Mouse (Mus musculus): ENCODE data around the gene Plekhh1. TPM values are rescaled to one million over a fixed set of nuclear protein-coding genes. Genes with fewer than 3 reads are reported as not detected.

Gene Plekhh1
- total and polyA plus RNA-seq, 3 experiments: 0.35 to 2.3 TPM; not detected in 1

GRCm38 (mm10) chr12:79046171-79046570 lies 17.2 kb downstream of the Plekhh1 start:
- H3K36me3 ChIP-seq (ENCODE audit: control insufficient read depth in 1 of 2, insufficient read depth in 2 of 2, low read length in 2 of 2): peaks cover 0 to 4% of the 10 kb centered on the region in 2 experiments; a peak in 2 of 4 replicates
- no peaks in the 10 kb centered on the region for H3K79me2 ChIP-seq (ENCODE audit: control insufficient read depth, insufficient read depth, low read length, poor library complexity)
- no peak for DNase-seq (ENCODE audit: low read depth, low spot score)
- TF ChIP-seq MEF2A (IDR thresholded peaks at IDR 0.05; ENCODE audit: extremely low read depth, insufficient replicate concordance, low read depth, low read length, poor library complexity, severe bottlenecking): no peak
- TF ChIP-seq MYB (IDR thresholded peaks at IDR 0.05; ENCODE audit: low read depth, low read length): no peak
- TF ChIP-seq MXI1 (IDR thresholded peaks at IDR 0.05; ENCODE audit: low read depth, low read length): no peak
- TF ChIP-seq TCF12 (IDR thresholded peaks at IDR 0.05; ENCODE audit: low read depth, low read length): no peak
- no peak for TF ChIP-seq NRF1 (IDR thresholded peaks at IDR 0.05; ENCODE audit: insufficient read depth, low read depth, low read length, poor library complexity, severe bottlenecking)
- TF ChIP-seq RAD21 (IDR thresholded peaks at IDR 0.05; ENCODE audit: low read depth, low read length): no peak
- TF ChIP-seq ETS1 (IDR thresholded peaks at IDR 0.05; ENCODE audit: low read depth, low read length): no peak
- TF ChIP-seq SIN3A (IDR thresholded peaks at IDR 0.05; ENCODE audit: low read length): no peak
- H3K9me3 ChIP-seq (replicated peaks; ENCODE audit: insufficient read depth, low read length): no peaks in the 10 kb centered on the region
- H3K27ac ChIP-seq (ENCODE audit: control insufficient read depth, low read depth, low read length): no peak overlapping the region
- H3K9ac ChIP-seq (ENCODE audit: control insufficient read depth, low read depth, low read length, poor library complexity, severe bottlenecking): no peak overlapping the region
- H3K4me1 ChIP-seq (ENCODE audit: control insufficient read depth in 1 of 2, insufficient read depth in 2 of 2, low read length in 2 of 2): peaks cover 3 to 12% of the 10 kb centered on the region in 2 experiments
- no peaks in the 10 kb centered on the region for H3K27me3 ChIP-seq (ENCODE audit: control insufficient read depth in 1 of 2, insufficient read depth in 2 of 2, low read length in 2 of 2)
- H3K4me3 ChIP-seq (ENCODE audit: control insufficient read depth in 1 of 2, insufficient read depth in 1 of 2, low read depth in 2 of 2, low read length in 2 of 2): no peak overlapping the region

- H3K27ac ChIP-seq (ENCODE audit: control insufficient read depth, low read depth, low read length): no peak overlapping the region
- no peak for DNase-seq (ENCODE audit: low read depth, low spot score)
- H3K36me3 ChIP-seq (ENCODE audit: control insufficient read depth in 1 of 2, insufficient read depth in 2 of 2, low read length in 2 of 2): peaks cover 0 to 2% of the 10 kb centered on the region in 2 experiments; a peak in 1 of 4 replicates
- peaks cover 0 to 4% of the 10 kb centered on the region in 2 experiments; a peak in 3 of 4 replicates for H3K4me1 ChIP-seq (ENCODE audit: control insufficient read depth in 1 of 2, insufficient read depth in 2 of 2, low read length in 2 of 2)
- TF ChIP-seq MYB (IDR thresholded peaks at IDR 0.05; ENCODE audit: low read depth, low read length) (no peak), TCF12 (IDR thresholded peaks at IDR 0.05; ENCODE audit: low read depth, low read length) (no peak), ZKSCAN1 (IDR thresholded peaks at IDR 0.05; ENCODE audit: low read depth, low read length) (no peak), TBP (IDR thresholded peaks at IDR 0.05; ENCODE audit: low read depth, low read length) (no peak), GABPA (IDR thresholded peaks at IDR 0.05; ENCODE audit: low read depth, low read length) (no peak), E2F4 (IDR thresholded peaks at IDR 0.05; ENCODE audit: borderline replicate concordance, low read depth, low read length) (no peak), BHLHE40 (IDR thresholded peaks at IDR 0.05; ENCODE audit: borderline replicate concordance, low read depth, low read length) (no peak), POLR2AphosphoS2 (IDR thresholded peaks at IDR 0.05; ENCODE audit: low read length) (no peak), EP300 (IDR thresholded peaks at IDR 0.05; ENCODE audit: low read depth in 1 of 2, low read length in 2 of 2) (no peak), MXI1 (IDR thresholded peaks at IDR 0.05; ENCODE audit: low read depth, low read length) (no peak), SIN3A (IDR thresholded peaks at IDR 0.05; ENCODE audit: low read length) (no peak), UBTF (IDR thresholded peaks at IDR 0.05; ENCODE audit: borderline replicate concordance, insufficient read depth, low read depth, low read length) (no peak), GATA1 (IDR thresholded peaks at IDR 0.05; ENCODE audit: low read depth, low read length) (no peak), CHD2 (IDR thresholded peaks at IDR 0.05; ENCODE audit: low read length) (no peak), MYC (IDR thresholded peaks at IDR 0.05; ENCODE audit: low read depth, low read length) (no peak)
- no peak overlapping the region for H3K9ac ChIP-seq (ENCODE audit: control insufficient read depth, low read depth, low read length, poor library complexity, severe bottlenecking)
- no peaks in the 10 kb centered on the region for H3K27me3 ChIP-seq (ENCODE audit: control insufficient read depth in 1 of 2, insufficient read depth in 2 of 2, low read length in 2 of 2)
- no peaks in the 10 kb centered on the region for H3K9me3 ChIP-seq (replicated peaks; ENCODE audit: insufficient read depth, low read length)
- no peaks in the 10 kb centered on the region for H3K79me2 ChIP-seq (ENCODE audit: control insufficient read depth, insufficient read depth, low read length, poor library complexity)
- no peak overlapping the region for H3K4me3 ChIP-seq (ENCODE audit: control insufficient read depth in 1 of 2, insufficient read depth in 1 of 2, low read depth in 2 of 2, low read length in 2 of 2)
Observed at GRCm38 (mm10) chr12:79047203-79047602, 18.2 kb downstream of the Plekhh1 start.

Measured in MEL (cell line).